Mouse (Mus musculus): Measurements from ENCODE around the gene Pprc1.

Gene Pprc1

DNA sequence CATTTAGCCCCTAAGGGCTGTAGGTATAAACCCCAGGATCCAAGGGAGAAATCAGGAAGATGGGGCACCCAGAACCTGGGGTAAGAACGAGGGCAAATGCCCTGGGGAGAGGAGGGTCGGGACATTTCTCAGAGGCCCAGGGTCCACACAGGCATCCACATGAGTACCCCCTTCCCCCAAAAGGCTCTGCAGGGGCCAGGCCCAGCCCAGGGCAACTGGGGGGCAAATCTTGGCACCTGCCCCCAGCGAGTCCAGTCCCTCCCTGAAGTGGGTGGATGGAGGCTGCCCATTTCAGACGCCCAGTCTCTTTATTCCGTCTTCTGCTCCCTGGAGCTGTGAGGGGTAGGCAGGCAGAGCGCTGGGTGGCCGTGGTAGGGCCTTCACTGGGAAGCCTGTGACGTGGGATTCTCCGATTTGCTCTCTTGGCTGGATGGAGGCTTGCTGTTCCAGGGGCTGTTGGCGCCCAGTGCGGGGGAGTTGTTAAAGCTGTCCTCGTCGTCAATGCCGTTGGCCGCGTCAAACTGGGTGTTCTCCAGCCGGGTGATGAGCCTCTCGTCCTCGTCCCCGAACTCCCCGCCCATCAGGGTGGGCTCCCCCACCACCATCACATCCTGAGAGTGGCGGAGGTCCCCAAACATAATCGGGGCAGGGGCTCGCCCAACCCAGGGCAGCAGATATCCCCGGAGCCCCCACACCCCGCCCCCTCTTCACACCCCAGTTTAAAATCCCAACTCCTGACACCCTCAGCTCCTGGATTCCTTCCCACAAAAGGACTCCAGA is 11.8 kb upstream of the Pprc1 start:
- CTCF ChIA-PET = no interaction called here

- CTCF ChIA-PET = no interaction called here
Observed at GRCm38 (mm10) chr19:46033911-46034310, 10.8 kb upstream of the Pprc1 start.

DNA sequence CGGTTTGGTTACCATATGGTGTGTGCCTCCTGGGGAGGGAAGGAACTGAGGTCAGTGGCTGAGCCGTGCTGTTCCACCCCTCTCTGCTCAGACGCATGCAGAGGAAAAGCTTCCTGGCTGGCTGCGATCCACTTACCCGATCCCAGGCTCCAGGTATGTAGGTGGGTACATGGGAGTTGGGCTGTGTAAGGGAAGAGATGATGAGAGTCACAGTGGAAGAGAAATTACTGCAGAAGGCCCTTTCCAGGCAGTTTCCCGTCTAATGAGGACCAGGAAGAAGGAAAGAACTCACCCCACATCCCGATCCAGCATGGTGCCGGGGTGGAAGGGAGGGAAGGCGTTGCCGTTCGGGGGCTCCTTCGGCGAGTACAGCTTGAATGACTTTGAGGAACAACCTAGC is 8.7 kb upstream of the Pprc1 start:
- CTCF ChIA-PET = no interaction called here

DNA sequence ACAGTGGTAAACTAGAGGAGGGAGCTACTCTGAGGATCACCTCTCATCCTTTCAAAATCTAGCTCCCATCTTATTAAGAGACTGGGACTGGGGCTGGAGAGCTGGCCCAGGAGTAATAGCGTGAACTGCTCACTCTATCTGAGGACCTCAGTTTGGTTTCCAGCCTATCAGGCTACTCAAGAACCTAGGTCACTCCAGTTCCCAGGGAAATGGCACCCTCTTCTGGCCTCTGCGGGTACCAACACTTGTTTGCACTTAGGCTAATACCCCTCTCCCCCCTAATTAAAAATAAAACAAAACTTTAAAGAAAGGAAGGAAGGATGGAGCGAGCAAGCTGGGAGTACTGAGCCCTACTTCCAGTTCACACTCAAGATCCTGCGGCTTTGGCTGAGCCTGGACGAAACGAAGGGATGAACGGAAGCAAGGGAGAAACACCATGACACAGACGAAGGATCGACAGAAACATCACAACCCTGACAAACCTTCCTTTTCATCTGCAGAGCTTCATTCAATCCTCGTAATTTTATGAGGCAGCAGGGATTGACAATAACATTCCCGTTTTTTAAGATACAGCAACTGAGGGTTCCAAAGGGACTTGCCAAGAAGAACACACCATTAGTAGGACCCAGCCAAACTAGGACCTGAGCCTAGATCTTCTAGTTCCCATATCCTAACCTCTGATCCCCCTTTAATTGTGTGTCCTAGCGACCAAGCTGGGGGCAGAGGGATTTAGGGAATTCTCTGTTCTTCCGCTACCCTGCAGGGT is 8.0 kb upstream of the Pprc1 start:
- CTCF ChIA-PET = interaction anchor here (0.5 to 0.6 kb wide), 3 partner anchors 492 to 859 kb away, joined by 3 to 6 read pairs (median 6); no protein-coding TSS in a partner anchor

DNA sequence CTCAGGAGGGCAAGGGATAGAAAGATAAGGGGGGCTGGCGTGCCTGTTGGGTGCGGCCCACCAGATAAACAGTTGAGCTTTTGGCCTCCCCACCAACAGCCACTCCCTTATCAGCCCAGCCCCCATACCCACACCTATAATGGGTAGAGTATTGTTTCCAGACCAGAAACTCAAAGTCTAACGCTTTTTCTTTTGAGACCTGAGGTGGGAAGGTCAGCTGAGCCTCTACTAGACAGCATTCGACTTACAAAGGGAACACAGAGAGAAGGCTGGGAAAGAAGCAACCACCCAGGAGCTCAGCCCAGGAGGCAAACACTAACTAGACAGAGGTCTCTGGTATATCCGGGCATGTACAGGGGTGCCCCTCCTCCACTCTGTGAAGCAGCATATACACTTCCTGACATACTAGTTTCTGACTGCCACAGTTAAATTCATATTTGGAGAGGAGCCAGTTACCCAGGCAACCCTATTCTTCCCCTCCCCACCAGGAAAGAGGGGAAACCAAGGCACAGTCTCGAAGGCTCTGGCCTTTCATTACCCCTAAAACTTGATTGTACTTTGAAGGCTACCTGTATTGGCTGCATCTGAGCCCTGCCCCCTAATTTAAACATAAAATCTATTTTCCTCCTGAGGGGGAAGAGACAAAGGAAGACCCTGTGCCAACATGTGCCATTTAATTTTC is 7.3 kb upstream of the Pprc1 start:
- CTCF ChIA-PET = interaction anchor here (0.5 kb wide), 1 partner anchor 860 kb away, joined by 6 read pairs; no protein-coding TSS in a partner anchor

- CTCF ChIA-PET = interaction anchor here (0.6 kb wide), 1 partner anchor 250 kb away, joined by 3 read pairs; no protein-coding TSS in a partner anchor
Observed at GRCm38 (mm10) chr19:46037925-46038850, 6.5 kb upstream of the Pprc1 start.

- CTCF ChIA-PET = interaction anchor here (0.6 kb wide), 2 partner anchors 50 to 878 kb away, joined by 3 to 4 read pairs; no protein-coding TSS in a partner anchor
Observed at GRCm38 (mm10) chr19:46038851-46039260, 5.8 kb upstream of the Pprc1 start.

DNA sequence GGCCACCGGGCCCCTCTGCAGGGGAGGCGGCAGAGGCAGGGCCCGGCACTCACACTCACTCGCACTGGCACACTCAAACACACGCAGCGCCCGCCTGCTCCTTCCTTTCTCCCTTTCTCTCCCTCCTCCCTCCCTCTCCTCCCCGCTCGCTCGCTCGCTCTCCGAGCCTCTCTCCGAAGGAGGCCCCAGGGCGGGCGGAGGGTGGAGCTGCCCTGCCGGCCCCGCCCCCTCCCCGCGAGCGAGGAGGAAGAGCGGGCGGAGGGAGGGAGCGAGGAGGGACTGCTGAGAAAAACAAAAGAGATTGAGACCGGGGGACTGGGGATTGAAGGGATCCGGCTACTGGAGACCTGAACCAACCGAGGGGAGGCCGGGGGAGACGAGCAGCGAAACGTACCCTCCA is 5.2 kb upstream of the Pprc1 start:
- CTCF ChIA-PET = interaction anchor here (0.6 kb wide), 2 partner anchors 49 to 879 kb away, joined by 3 to 4 read pairs; no protein-coding TSS in a partner anchor

DNA sequence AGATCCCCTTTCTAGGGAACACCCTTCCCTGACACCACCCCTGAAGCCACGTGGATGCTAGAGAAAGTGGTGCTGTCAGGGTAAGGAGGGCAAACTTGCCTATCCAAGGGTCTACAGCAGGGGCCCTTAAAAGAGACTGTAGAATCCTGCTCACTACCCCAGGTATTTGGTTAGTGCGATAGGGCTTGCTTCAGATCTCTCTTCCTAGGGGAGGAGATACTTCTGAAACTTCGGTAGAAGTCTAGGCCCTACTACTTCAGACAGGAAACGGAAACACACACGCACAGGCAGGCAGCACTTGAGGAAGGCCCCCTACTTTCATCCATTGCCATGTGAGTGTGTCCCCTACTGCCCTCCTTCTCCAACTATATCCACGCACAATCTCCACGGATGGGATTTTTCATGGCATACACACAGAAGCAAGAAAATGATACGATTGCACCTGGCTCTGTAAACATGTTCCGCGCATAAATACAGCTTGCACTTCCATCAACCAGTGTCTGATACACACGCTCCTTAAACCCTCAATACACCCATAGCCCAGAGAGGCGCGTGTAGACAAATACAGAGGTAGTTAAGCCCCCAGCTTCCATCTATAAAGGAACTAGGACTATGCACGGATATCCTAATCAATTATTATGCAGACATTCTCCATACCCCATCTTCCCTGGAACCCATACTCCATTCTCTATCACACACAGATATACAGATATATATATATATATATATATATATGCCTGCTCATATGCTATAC is 4.4 kb upstream of the Pprc1 start:
- CTCF ChIA-PET = interaction anchor here (0.7 to 1.1 kb wide), 2 partner anchors 9 to 16 kb away, joined by 3 to 6 read pairs; no protein-coding TSS in a partner anchor

DNA sequence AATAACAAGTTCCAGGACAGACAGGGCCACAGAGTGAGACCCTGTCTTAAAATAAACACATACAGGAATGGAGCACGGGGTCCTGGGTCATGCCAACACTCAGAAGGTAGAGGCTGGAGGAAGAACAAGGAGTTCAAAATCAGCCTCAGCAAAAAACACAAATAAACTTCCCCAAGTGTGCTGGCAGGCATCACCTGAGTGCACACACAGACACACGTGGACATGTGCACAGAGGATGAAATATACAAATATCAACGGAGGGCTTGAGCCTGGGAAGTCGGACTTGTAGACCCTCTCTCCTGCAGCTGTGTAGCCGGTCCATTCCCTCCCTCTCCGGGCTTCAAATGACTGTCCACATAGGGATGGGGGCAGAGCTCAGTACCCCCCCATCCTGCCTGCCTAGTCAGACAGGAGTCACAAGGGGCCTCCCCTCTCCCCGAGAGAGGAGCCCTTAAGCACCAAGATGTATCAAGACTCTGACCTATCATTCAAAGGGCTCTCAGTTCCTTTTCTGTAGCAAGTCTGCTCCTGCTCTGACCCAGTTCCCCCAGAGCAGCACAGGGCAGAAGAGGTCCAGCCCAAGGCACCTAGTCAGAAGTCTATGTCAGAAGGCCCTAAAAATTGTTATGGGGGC is 3.3 kb upstream of the Pprc1 start:
- CTCF ChIA-PET = no interaction called here

DNA sequence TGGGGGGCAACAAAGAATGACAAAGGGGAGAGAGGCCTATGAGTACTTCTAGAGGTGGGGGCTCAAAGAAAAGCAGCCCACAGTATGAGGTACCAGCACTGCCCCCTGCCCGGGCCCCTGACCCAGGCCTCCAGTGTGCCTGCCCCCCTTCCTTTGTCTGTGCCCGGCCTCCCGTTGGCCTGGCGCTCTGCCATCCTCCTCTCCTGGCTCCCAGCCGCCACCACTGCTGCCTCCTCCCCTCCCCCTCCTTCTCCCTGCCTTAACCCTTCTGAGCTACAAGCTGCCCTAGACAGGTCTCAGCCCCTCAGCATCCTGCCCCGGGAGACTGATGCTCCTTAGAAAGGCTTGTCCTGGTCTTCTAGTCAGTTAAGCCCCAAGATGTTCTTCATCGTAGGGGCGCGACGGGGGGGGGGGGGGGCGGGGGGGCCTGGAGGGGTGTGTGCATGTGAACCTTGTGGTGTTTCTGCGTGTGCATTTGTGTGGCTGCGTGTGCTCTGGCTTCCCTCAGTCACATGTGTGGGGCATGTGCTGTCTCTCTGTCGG is 2.7 kb upstream of the Pprc1 start:
- CTCF ChIA-PET = no interaction called here

- CTCF ChIA-PET = no interaction called here
Observed at GRCm38 (mm10) chr19:46042476-46043011, 2.1 kb upstream of the Pprc1 start.

DNA sequence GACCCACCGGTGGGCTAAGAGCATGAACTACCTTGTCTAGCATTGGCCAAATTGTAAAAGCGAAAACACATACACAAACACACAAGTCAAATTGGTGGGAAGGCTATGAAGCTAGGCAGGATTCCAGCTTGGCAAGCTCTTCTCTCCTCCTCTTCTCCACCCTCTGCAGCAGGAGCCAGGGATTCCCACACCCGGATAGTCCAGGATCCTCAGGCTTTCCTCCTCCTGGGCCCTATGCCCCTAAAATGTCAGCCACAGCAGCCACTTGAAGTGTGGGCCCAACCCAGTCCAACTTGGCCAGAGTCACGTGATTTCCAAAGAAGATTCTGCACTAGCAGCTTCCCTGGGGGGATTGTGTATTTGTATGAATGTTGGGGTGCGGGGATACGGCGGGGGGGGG is 1.3 kb upstream of the Pprc1 start:
- CTCF ChIA-PET = interaction anchor here (0.6 kb wide), 2 partner anchors 55 to 363 kb away, joined by 3 to 4 read pairs; no protein-coding TSS in a partner anchor

DNA sequence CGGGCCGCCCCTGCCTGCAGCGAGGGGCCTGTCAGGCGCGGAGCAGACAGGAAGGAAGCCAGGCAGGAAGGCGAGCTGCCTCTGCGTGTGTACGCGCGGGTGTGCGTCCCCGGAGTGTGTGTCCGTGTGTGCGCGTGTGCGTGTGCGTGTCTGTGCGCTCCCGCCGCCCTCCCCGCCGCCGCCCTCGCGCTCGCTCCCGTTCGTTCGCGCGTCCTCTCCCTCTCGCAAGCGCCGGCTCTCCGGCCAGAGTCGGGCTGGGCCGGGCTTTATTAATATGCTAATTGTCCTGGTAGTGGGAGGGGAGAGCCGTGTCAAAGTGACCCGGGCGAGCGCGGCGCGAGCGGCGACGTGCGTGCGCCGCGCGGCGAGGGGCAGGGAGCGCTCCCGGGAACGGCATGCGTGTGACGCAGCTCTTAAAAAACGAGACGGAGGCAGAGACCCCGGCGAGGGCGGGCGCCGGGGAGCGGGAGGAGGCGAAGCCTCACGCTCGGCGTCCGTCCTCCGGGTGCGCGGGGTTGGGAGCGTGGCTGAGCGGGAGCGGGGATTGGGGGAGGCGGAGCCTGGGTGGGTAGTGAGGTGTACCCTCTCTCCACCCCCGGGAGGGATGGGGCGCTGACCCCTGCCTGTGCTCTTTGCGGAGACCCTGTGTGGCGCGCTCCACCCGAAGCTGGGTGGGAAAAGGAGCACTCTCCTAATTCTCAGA is 458 bp downstream of the Pprc1 start, which contains the start of gene Ldb1:
TSS of gene Ldb1 (minus strand) at position 222 of the 703 bp plus-strand sequence.
- CTCF ChIA-PET = interaction anchor here (1.0 kb wide), 1 partner anchor 11 kb away, joined by 3 read pairs; no protein-coding TSS in a partner anchor

GRCm38 (mm10) chr19:46045696-46046311 is 1.1 kb downstream of the Pprc1 start:
- CTCF ChIA-PET = interaction anchor here (0.6 to 1.0 kb wide), 3 partner anchors 10 to 1794 kb away, joined by 3 to 5 read pairs (median 4); no protein-coding TSS in a partner anchor

DNA sequence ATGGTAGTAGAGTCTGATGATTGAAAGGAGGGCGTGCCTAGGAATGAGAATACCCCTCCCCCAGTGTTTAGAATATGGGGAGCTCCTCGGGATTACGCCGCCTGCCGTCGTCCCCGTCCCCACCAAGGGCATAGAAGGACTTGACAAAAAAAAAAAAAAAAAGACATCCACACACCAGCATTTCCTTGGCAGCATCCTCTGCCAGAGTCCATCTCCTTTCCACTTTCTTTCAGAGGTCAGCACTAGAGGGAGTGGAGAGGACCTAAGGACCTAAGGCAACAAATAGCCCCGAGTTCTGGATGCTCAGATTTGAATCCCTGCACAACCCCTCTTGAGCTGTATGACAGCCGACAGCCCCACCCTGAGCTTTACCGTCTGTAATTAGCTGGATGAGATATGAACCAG is 1.9 kb downstream of the Pprc1 start:
- CTCF ChIA-PET = no interaction called here

- CTCF ChIA-PET = interaction anchor here (0.6 kb wide), 1 partner anchor 396 kb away, joined by 3 read pairs; no protein-coding TSS in a partner anchor
Observed at GRCm38 (mm10) chr19:46047426-46047825, 2.7 kb downstream of the Pprc1 start.

DNA sequence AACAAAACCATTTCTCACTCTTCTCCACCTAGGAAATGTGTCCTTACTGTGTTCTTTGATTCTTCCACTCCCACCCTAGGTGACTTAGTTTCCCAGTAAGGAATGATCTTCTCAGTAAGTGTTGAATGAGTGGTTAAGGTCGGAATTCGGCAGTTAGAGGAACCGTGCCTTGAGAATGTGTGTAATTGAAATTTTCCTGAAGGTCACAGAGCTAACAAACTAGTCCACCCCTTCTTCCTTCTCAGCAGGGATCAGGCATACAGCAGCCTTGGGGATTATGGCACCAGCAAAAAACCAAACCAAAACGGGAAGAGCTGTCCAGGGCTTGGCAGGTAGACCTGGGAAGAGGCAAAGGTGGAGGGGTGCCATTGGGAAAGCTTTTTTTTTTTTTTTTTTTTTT is 4.4 kb downstream of the Pprc1 start:
- CTCF ChIA-PET = interaction anchor here (0.7 kb wide), 1 partner anchor 1274 kb away, joined by 16 read pairs; no protein-coding TSS in a partner anchor

Measured in spleen, embryonic (tissue).